Mouse (Mus musculus) CH12.LX (cell line): ENCODE measurements around the gene Btbd8. TPM values are rescaled to one million over a fixed set of nuclear protein-coding genes. Genes with fewer than 3 reads are reported as not detected.

Experiments used
- DNase-seq: peaks from one replicate; pipeline ENCODE4 v3.0.0-alpha.2; 2013; ENCODE audit errors: extremely low read depth
- H3K27ac ChIP-seq: 2 replicates; pipeline ENCODE4 v1.5.1; 2012; ENCODE audit warnings: low read depth, mild to moderate bottlenecking, control low read depth, moderate library complexity; ENCODE audit not compliant: insufficient read depth
- H3K27me3 ChIP-seq: replicated peaks from 2 replicates; pipeline ENCODE3; 2012; ENCODE audit warnings: inconsistent platforms
- H3K36me3 ChIP-seq, 2 experiments: replicated peaks in 1 of 2; 2 replicates each; pipeline versions ENCODE3 to v1.6.1; 2012; ENCODE audit warnings: inconsistent platforms in 1 of 2, low read length in 1 of 2, mild to moderate bottlenecking in 1 of 2, mixed read lengths in 1 of 2, moderate library complexity in 1 of 2; ENCODE audit not compliant: control insufficient read depth in 1 of 2, insufficient read depth in 1 of 2
- H3K4me1 ChIP-seq, 2 experiments: 2 replicates each; pipeline ENCODE4 v1.6.1; 2012; ENCODE audit warnings: inconsistent platforms in 1 of 2, moderate library complexity in 1 of 2; ENCODE audit not compliant: insufficient read depth in 2 of 2, control insufficient read depth in 1 of 2
- H3K4me2 ChIP-seq: 2 replicates; pipeline ENCODE4 v1.6.1; 2012; ENCODE audit warnings: low read depth, mild to moderate bottlenecking, control low read depth; ENCODE audit not compliant: poor library complexity, insufficient read depth, severe bottlenecking
- H3K4me3 ChIP-seq, 3 experiments: fragments of 150-350 bp in 1 of 3; sonication (generic) in 1 of 3; replicated peaks in 1 of 3; 2 replicates each; pipeline versions ENCODE3 to v1.5.1; 2011 to 2012; ENCODE audit warnings: low read depth in 2 of 3, low read length in 2 of 3, mild to moderate bottlenecking in 2 of 3, moderate library complexity in 2 of 3, control low read depth in 1 of 3, improper control_type of control experiment in 1 of 3, inconsistent platforms in 1 of 3, mixed read lengths in 1 of 3; ENCODE audit not compliant: poor library complexity in 1 of 3
- H3K79me2 ChIP-seq: replicated peaks from 2 replicates; pipeline ENCODE4 v1.6.1; 2012; ENCODE audit warnings: mild to moderate bottlenecking, moderate library complexity; ENCODE audit not compliant: control insufficient read depth, poor library complexity, insufficient read depth, severe bottlenecking; ENCODE audit errors: extremely low read depth
- H3K9ac ChIP-seq: 2 replicates; pipeline ENCODE4 v1.6.1; 2012; ENCODE audit warnings: low read depth, mild to moderate bottlenecking, control low read depth, moderate library complexity; ENCODE audit not compliant: insufficient read depth
- H3K9me3 ChIP-seq: replicated peaks from 2 replicates; pipeline ENCODE3; 2012; ENCODE audit warnings: low read length, inconsistent platforms, mixed read lengths
- BHLHE40 ChIP-seq: IDR thresholded peaks from 2 replicates; pipeline ENCODE4 v1.6.1; 2011; ENCODE audit warnings: mild to moderate bottlenecking, low read depth, low read length, improper control_type of control experiment
- CHD2 ChIP-seq: IDR thresholded peaks from 2 replicates; pipeline ENCODE4 v1.6.1; 2011; ENCODE audit warnings: low read length, improper control_type of control experiment
- CTCF ChIP-seq, 2 experiments: IDR thresholded peaks in 1 of 2; conservative IDR thresholded peaks in 1 of 2; 2 replicates each; pipeline ENCODE4 v1.5.1; 2011 to 2012; ENCODE audit warnings: low read depth in 2 of 2, low read length in 2 of 2, improper control_type of control experiment in 1 of 2, inconsistent platforms in 1 of 2, mild to moderate bottlenecking in 1 of 2, moderate library complexity in 1 of 2
- E2F4 ChIP-seq: IDR thresholded peaks from 2 replicates; pipeline ENCODE4 v1.6.1; 2011; ENCODE audit warnings: low read depth, low read length, improper control_type of control experiment; ENCODE audit not compliant: insufficient replicate concordance
- ELF1 ChIP-seq: IDR thresholded peaks from 2 replicates; pipeline ENCODE4 v1.6.1; 2014; ENCODE audit warnings: low read depth, mild to moderate bottlenecking, inconsistent platforms, low read length, improper control_type of control experiment
- EP300 ChIP-seq: IDR thresholded peaks from 2 replicates; pipeline ENCODE4 v1.6.1; 2011; ENCODE audit warnings: low read length, improper control_type of control experiment
- ETS1 ChIP-seq: conservative IDR thresholded peaks from 2 replicates; pipeline ENCODE4 v1.6.1; 2012; ENCODE audit warnings: low read depth, mild to moderate bottlenecking, inconsistent platforms, low read length, improper control_type of control experiment, moderate library complexity
- HCFC1 ChIP-seq: IDR thresholded peaks from 2 replicates; pipeline ENCODE4 v1.6.1; 2012; ENCODE audit warnings: low read depth, mild to moderate bottlenecking, inconsistent platforms, low read length, improper control_type of control experiment
- IRF4 ChIP-seq: IDR thresholded peaks from 2 replicates; pipeline ENCODE4 v1.6.1; 2014; ENCODE audit warnings: low read depth, mild to moderate bottlenecking, inconsistent platforms, low read length, improper control_type of control experiment
- JUN ChIP-seq: IDR thresholded peaks from 2 replicates; pipeline ENCODE4 v1.6.1; 2011; ENCODE audit warnings: low read depth, mild to moderate bottlenecking, low read length, improper control_type of control experiment, moderate library complexity; ENCODE audit not compliant: insufficient read depth
- JUND ChIP-seq: conservative IDR thresholded peaks from 2 replicates; pipeline ENCODE4 v1.6.1; 2011; ENCODE audit warnings: low read depth, low read length, improper control_type of control experiment
- MAX ChIP-seq: IDR thresholded peaks from 2 replicates; pipeline ENCODE4 v1.6.1; 2011; ENCODE audit warnings: low read length, improper control_type of control experiment
- POLR2A ChIP-seq: IDR thresholded peaks from 2 replicates; pipeline ENCODE4 v1.6.1; 2011; ENCODE audit warnings: low read depth, mild to moderate bottlenecking, improper control_type of control experiment, low read length
- TCF12 ChIP-seq: IDR thresholded peaks from 2 replicates; pipeline ENCODE4 v1.6.1; 2014; ENCODE audit warnings: low read depth, mild to moderate bottlenecking, inconsistent platforms, low read length, improper control_type of control experiment
- USF1 ChIP-seq: IDR thresholded peaks from 2 replicates; pipeline ENCODE4 v1.6.1; 2014; ENCODE audit warnings: low read depth, mild to moderate bottlenecking, inconsistent platforms, low read length, improper control_type of control experiment
- ZMIZ1 ChIP-seq: IDR thresholded peaks from 2 replicates; pipeline ENCODE4 v1.6.1; 2012; ENCODE audit warnings: low read depth, mild to moderate bottlenecking, inconsistent platforms, low read length, improper control_type of control experiment
- ZNF384 ChIP-seq: IDR thresholded peaks from 2 replicates; pipeline ENCODE4 v1.6.1; 2012; ENCODE audit warnings: low read depth, low read length, improper control_type of control experiment, inconsistent platforms
- dilution Hi-C: fragments of 300-500 bp; cut with MboI; formaldehyde crosslinking; loops from 2 replicates; pipeline ENCODE4 v1.14.3; 2020; ENCODE audit warnings: low sequenced_read_pairs; ENCODE audit not compliant: extremely low pct_unique_long_range_greater_than_20kb, extremely low pct_ligation_motif_present
- in situ Hi-C: fragments of 300-500 bp; cut with MboI; formaldehyde crosslinking; loops from 3 replicates; pipeline ENCODE4 v1.14.3; 2019; ENCODE audit warnings: low sequenced_read_pairs, low pct_ligation_motif_present, low pct_unique_long_range_greater_than_20kb, mixed read lengths
- polyA plus RNA-seq: library from polyadenylated mRNA; unstranded; fragments of >175 nt; gene quantifications from 2 replicates; pipeline ENCODE4 v1.2.1, GENCODE M21; 2012; ENCODE audit warnings: low read depth; ENCODE audit not compliant: insufficient read length
- total RNA-seq, 2 experiments: library from RNA; depleted of rRNA; stranded (reverse); fragments of 300-350 nt in 1 of 2; fragments of >200 nt in 1 of 2; gene quantifications; 2 replicates each; pipeline ENCODE4 v1.2.3; 2012 to 2014

The Btbd8 gene
- total and polyA plus RNA-seq, 3 experiments = 5.1 to 5.9 (median 5.2) TPM

GRCm38 (mm10) chr5:107466501-107466900, 28.7 kb downstream of the Btbd8 start:
- Histone ChIP-seq H3K4me1 (peaks cover 0 to 11% of the 10 kb centered on the region in 2 experiments; a peak in 2 of 4 replicates), H3K27me3 (no peaks in the 10 kb centered on the region), H3K9me3 (no peaks in the 10 kb centered on the region), H3K4me3 (no peak overlapping the region), H3K27ac (no peak overlapping the region), H3K79me2 (no peaks in the 10 kb centered on the region), H3K4me2 (no peak overlapping the region), H3K9ac (no peak overlapping the region), H3K36me3 (peaks cover 0 to 15% of the 10 kb centered on the region in 2 experiments)
- in situ Hi-C loops (no loop called here), dilution Hi-C loops (no loop called here)
- no peak for DNase-seq
- TF ChIP-seq HCFC1 = no peak
- no peak for TF ChIP-seq TCF12
- TF ChIP-seq USF1 = no peak
- TF ChIP-seq ZMIZ1 = no peak
- TF ChIP-seq CTCF (conservative IDR thresholded peaks at IDR 0.05 in 1 of 2, IDR thresholded peaks at IDR 0.05 in 1 of 2; ENCODE audit: low read depth in 2 of 2, low read length in 2 of 2) = no peak
- no peak for TF ChIP-seq E2F4
- TF ChIP-seq ZNF384 = no peak
- no peak for TF ChIP-seq CHD2
- no peak for TF ChIP-seq IRF4
- TF ChIP-seq POLR2A = no peak

- TF ChIP-seq ETS1 = peak; percentile 56; the same call in 1 of the 2 replicates
- no peak for TF ChIP-seq POLR2A
- no peak for TF ChIP-seq ZMIZ1
- TF ChIP-seq JUN = peak; percentile 51; the same call in 1 of the 2 replicates
- TF ChIP-seq EP300 = peak; percentile 74
- peak; percentile 75 for TF ChIP-seq JUND
- TF ChIP-seq BHLHE40 = 0 out of 2 replicates have a peak, but pooled peaks have one; percentile 5
- no peak for TF ChIP-seq ELF1
- peak; percentile 11; the same call in 1 of the 2 replicates for TF ChIP-seq MAX
- Histone ChIP-seq H3K4me2 (no peak overlapping the region), H3K36me3 (peaks cover 0 to 13% of the 10 kb centered on the region in 2 experiments), H3K27ac (no peak overlapping the region), H3K4me3 (no peak overlapping the region), H3K9ac (no peak overlapping the region), H3K4me1 (peaks cover 0 to 11% of the 10 kb centered on the region in 2 experiments; a peak in 2 of 4 replicates), H3K79me2 (no peaks in the 10 kb centered on the region), H3K9me3 (no peaks in the 10 kb centered on the region), H3K27me3 (no peaks in the 10 kb centered on the region)
- dilution Hi-C loops (no loop called here), in situ Hi-C loops (no loop called here)
- DNase-seq = peak; percentile 60
Measured at GRCm38 (mm10) chr5:107467098-107467497, 29.3 kb downstream of the Btbd8 start.
